Mouse (Mus musculus) kidney, adult 2 months (tissue): ENCODE results near the gene Gm595. TPM values are rescaled to one million over a fixed set of nuclear protein-coding genes. Genes with fewer than 3 reads are reported as not detected.
A peak's percentile ranks its signal among the peaks of the same experiment; 100 is the strongest.

Experiments
- DNase-seq: peaks from one replicate; pipeline ENCODE4 v3.0.0; 2021
- H3K27ac ChIP-seq: fragments of 200-500 bp; 2 replicates; pipeline ENCODE4 v1.5.1; 2012; ENCODE audit warnings: low read depth, low read length, control low read depth, inconsistent platforms; ENCODE audit not compliant: insufficient read depth
- H3K27me3 ChIP-seq: fragments of 200-500 bp; replicated peaks from 2 replicates; pipeline ENCODE4 v1.6.1; 2012; ENCODE audit warnings: mild to moderate bottlenecking, moderate library complexity, low read length, inconsistent platforms; ENCODE audit not compliant: control insufficient read depth, insufficient read depth
- H3K36me3 ChIP-seq: fragments of 200-500 bp; 2 replicates; pipeline ENCODE4 v1.6.1; 2012; ENCODE audit warnings: mild to moderate bottlenecking, moderate library complexity, low read length, inconsistent platforms; ENCODE audit not compliant: control insufficient read depth, insufficient read depth
- H3K4me1 ChIP-seq: fragments of 200-500 bp; 2 replicates; pipeline ENCODE4 v1.6.1; 2011; ENCODE audit warnings: low read length; ENCODE audit not compliant: control insufficient read depth, insufficient read depth
- H3K4me3 ChIP-seq: fragments of 200-500 bp; 2 replicates; pipeline ENCODE4 v1.5.1; 2011; ENCODE audit warnings: mild to moderate bottlenecking, low read depth, low read length, control low read depth; ENCODE audit not compliant: insufficient read depth
- CTCF ChIP-seq: fragments of 200-500 bp; conservative IDR thresholded peaks from 2 replicates; pipeline ENCODE4 v1.5.1; 2011; ENCODE audit warnings: low read depth, mild to moderate bottlenecking, control low read depth, low read length, moderate library complexity, mixed read lengths; ENCODE audit not compliant: insufficient read depth, insufficient read length
- POLR2A ChIP-seq: fragments of 200-500 bp; IDR thresholded peaks from one replicate; pipeline ENCODE4 v1.6.1; 2011; ENCODE audit warnings: low read depth, low read length, control low read depth
- WGBS: fragments of 180-500 bp; shearing (Covaris S2); methylation state at CpG from one replicate; pipeline ENCODE4 v1.1.7; 2018; 5-methylcytosine and 5-hydroxymethylcytosine counted together
- polyA plus RNA-seq: library from polyadenylated mRNA; depleted of rRNA; stranded (reverse); fragments of >200 nt; gene quantifications from 2 replicates; pipeline ENCODE4 v1.2.3, GENCODE M21; 2012; rRNA removed

The Gm595 gene
- polyA plus RNA-seq: not detected in 2 replicates

DNA sequence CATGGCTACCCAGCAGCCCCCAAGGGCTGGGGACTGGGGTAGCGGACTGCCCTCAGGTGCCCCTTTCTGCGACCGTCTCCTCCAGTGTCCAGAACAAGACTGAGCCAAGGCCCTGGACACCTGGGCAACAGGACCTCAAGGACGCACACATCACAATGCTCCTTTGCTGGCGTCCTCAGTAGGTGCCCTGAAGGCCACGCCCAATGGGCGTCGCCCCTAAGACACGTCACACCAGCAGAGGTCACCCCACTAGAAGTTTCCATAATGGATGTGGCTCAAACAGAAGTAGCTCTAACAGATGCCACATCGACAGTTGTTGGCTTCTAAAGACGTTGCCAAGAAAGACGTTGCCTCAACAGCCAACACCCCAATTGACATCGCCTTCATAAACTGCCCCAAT, at the start of gene Gm595:
Gm595 (minus strand) TSS at position 101 of the 400 bp plus-strand sequence.
- Histone ChIP-seq H3K36me3 (no peaks in the 10 kb centered on the region), H3K27me3 (no peaks in the 10 kb centered on the region), H3K27ac (no peak within 1 kb of the TSS), H3K4me3 (no peak within 1 kb of the TSS), H3K4me1 (no peaks in the 10 kb centered on the region)
- DNase-seq: no peak
- no peak for TF ChIP-seq POLR2A
- no peak for TF ChIP-seq CTCF
- 89% methylated on average over 13 of the region's 13 CpGs for WGBS

DNA sequence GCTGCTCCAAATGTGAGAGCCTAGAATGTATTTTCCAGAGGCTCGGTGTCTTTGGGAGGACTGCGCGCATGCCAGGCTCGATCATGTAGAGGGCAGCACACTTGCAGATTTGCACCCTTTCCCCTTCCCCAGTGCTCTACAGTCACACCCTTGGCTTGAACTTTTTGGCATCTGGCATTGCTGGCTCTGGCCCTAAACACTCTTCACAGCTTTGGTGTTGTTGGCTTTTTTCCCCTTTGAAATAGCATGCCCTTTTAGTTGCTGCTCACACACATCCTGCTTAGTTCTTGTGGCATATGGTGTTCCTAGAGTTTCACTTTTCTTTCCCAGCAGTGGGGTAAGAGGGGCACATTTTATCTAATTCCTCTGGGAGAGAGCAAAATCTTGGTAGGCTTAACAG, 30.9 kb upstream of the Gm595 start:
- TF ChIP-seq CTCF: no peak
- no peak for TF ChIP-seq POLR2A
- no peak for DNase-seq
- no peaks in the 10 kb centered on the region for H3K36me3 ChIP-seq
- H3K27ac ChIP-seq: no peak overlapping the region
- H3K4me3 ChIP-seq: no peak overlapping the region
- no peaks in the 10 kb centered on the region for H3K27me3 ChIP-seq
- H3K4me1 ChIP-seq: no peaks in the 10 kb centered on the region; the same call in 1 of the 2 replicates
- 85% methylated on average over 4 of the region's 4 CpGs for WGBS

- no peaks in the 10 kb centered on the region for H3K27me3 ChIP-seq
- H3K4me3 ChIP-seq: no peak overlapping the region
- DNase-seq: no peak
- no peak overlapping the region for H3K27ac ChIP-seq
- no peaks in the 10 kb centered on the region for H3K4me1 ChIP-seq
- H3K36me3 ChIP-seq: no peaks in the 10 kb centered on the region
- TF ChIP-seq POLR2A: no peak
- TF ChIP-seq CTCF: no peak
- WGBS: 85% methylated on average over 3 of the region's 3 CpGs
Observed at GRCm38 (mm10) chrX:48903744-48904143, 26.2 kb upstream of the Gm595 start.

GRCm38 (mm10) chrX:48899555-48899954, 22.0 kb upstream of the Gm595 start:
- DNase-seq: peak; percentile 8
- no peak for TF ChIP-seq POLR2A
- no peak for TF ChIP-seq CTCF
- 48% methylated on average over 5 of the region's 5 CpGs for WGBS

DNA sequence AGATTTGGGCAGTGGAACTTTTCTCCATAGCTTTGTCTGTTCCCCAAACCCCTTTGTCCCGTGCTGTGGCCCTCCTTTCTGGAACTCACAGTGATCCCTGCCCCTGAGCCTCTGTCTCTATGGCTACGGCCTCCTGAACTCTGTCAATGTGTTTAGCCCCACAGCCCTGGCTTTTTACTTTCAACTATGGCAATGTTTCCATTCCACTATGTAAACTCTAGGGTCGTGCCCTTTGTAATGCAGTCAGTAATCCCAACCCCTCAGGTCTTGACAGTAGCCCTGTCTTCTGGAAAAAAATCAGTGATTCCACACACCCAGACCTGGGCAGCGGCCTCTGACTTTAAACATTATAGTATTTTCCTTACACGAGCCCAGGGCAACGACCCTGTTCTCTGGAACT, 19.3 kb upstream of the Gm595 start:
- no peaks in the 10 kb centered on the region for H3K36me3 ChIP-seq
- WGBS: 49% methylated on average over 6 of the region's 6 CpGs
- TF ChIP-seq POLR2A: no peak
- TF ChIP-seq CTCF: no peak
- H3K27ac ChIP-seq: no peak overlapping the region
- no peak for DNase-seq
- no peaks in the 10 kb centered on the region for H3K4me1 ChIP-seq
- H3K27me3 ChIP-seq: no peaks in the 10 kb centered on the region
- no peak overlapping the region for H3K4me3 ChIP-seq

More at GRCm38 (mm10) chrX:48899555-48899954, 22.0 kb upstream of the Gm595 start:
- H3K36me3 ChIP-seq: no peaks in the 10 kb centered on the region
- H3K4me1 ChIP-seq: no peaks in the 10 kb centered on the region
- H3K27ac ChIP-seq: no peak overlapping the region
- H3K27me3 ChIP-seq: no peaks in the 10 kb centered on the region
- H3K4me3 ChIP-seq: no peak overlapping the region

GRCm38 (mm10) chrX:48893946-48894345, 16.4 kb upstream of the Gm595 start:
- Histone ChIP-seq H3K4me3 (no peak overlapping the region), H3K36me3 (no peaks in the 10 kb centered on the region), H3K27me3 (no peaks in the 10 kb centered on the region), H3K27ac (no peak overlapping the region), H3K4me1 (no peaks in the 10 kb centered on the region)
- TF ChIP-seq POLR2A (no peak), CTCF (no peak)
- DNase-seq: no peak
- WGBS: 85% methylated on average over 3 of the region's 3 CpGs

GRCm38 (mm10) chrX:48890259-48890658, 12.7 kb upstream of the Gm595 start:
- no peak overlapping the region for H3K27ac ChIP-seq
- H3K27me3 ChIP-seq: no peaks in the 10 kb centered on the region
- DNase-seq: no peak
- no peak overlapping the region for H3K4me3 ChIP-seq
- TF ChIP-seq POLR2A: no peak
- no peaks in the 10 kb centered on the region for H3K36me3 ChIP-seq
- 80% methylated on average over 9 of the region's 9 CpGs for WGBS
- H3K4me1 ChIP-seq: no peaks in the 10 kb centered on the region

- no peak overlapping the region for H3K27ac ChIP-seq
- H3K27me3 ChIP-seq: no peaks in the 10 kb centered on the region
- no peak overlapping the region for H3K4me3 ChIP-seq
- TF ChIP-seq CTCF (no peak), POLR2A (no peak)
- 69% methylated on average over 5 of the region's 5 CpGs for WGBS
- no peaks in the 10 kb centered on the region for H3K4me1 ChIP-seq
- no peaks in the 10 kb centered on the region for H3K36me3 ChIP-seq
- DNase-seq: no peak
Observed at GRCm38 (mm10) chrX:48884615-48885014, 7.1 kb upstream of the Gm595 start.

Other genes starting within 250 kb of the Gm595 start
- gene Gpr119, start 203.2 kb downstream of the Gm595 start, polyA plus RNA-seq: not detected in 2 replicates
- 0.95 and 1.3 TPM in 2 replicates for gene Rbmx2, start 182.7 kb downstream of the Gm595 start, polyA plus RNA-seq